Mouse (Mus musculus) right cerebral cortex, postnatal 4 days (tissue): ENCODE data around the gene Ndufa3.

Source experiments
- DNase-seq: peaks from one replicate; pipeline ENCODE4 v3.0.0-alpha.2; 2022

Ndufa3 gene

GRCm38 (mm10) chr7:3611006-3611405 is 6.2 kb upstream of the Ndufa3 start:
- no peak for DNase-seq

DNA sequence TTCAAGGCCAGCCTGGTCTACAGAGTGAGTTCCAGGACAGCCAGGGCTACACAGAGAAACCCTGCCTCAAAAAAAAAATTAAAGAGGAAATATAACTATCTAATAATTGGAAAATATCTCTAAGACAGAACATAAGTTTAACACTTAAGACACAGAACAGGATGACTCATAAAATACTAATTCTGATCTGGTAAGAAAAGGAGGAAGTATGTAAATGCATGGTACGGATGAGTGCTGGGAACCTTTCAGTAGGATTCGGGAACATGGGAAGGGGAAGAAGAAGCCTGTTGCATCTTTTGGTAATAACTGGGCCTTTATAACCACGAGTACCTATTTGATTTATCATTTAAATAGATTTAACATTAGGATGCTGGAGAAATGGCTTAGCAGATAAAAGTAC is 3.2 kb upstream of the Ndufa3 start:
- DNase-seq = no peak

GRCm38 (mm10) chr7:3616057-3616388 is 1.1 kb upstream of the Ndufa3 start, which contains the start of gene Oscar:
Gene Oscar (minus strand): TSS chr7:3616157.
- DNase-seq = no peak

- peak; percentile 54 for DNase-seq
Observed at GRCm38 (mm10) chr7:3616389-3617241, 558 bp upstream of the Ndufa3 start.

GRCm38 (mm10) chr7:3629030-3629429 is 11.9 kb downstream of the Ndufa3 start:
- no peak for DNase-seq

DNA sequence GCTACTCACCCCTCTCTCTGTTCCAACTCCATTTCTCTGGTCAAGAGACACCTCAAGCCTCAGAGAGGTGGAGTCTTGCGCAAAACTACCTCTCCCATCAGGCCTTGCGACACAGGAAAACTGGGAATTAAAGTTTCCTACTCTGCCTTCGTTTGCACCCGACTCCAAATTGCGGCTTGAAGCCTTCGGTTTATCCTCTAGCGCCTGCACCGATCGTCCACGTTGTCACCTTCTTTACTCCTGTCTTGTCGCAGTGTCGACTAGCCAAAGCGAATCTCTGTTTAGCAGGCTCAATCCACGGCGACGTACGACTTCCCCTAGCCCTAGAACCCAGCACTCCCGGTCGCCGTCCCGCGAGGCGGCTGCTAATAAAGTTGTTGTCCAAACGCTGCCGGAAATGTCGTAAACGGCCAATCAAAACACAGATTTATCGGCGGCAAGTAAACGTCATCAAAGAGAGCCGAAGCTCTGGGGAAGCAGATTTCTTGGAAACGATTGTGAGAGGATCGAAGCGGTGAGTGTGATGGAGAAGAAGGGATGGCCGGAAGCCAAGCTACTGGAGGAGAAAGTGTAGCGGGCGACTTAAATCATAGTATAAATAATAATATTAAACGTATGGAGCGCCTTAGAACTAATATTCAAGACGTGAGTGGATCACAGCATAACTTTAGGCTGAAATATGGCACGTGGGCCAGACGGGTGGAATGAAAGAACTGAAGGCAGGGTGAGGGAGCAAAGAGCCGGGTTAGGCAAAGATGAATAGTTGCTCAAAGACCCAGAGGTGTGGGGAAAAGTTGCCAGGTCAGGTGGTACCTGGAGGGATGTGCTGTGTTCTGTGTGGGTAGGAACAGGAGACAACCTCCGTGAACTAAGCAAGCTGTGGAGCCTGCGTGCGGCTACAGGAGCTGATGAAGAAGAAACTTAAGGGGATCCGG is 12.6 kb downstream of the Ndufa3 start, which contains the start of the genes Tfpt and Prpf31:
TSS of gene Tfpt (minus strand) at position 387 of the 935 bp plus-strand sequence.
TSS of gene Prpf31 (plus strand) at position 443 of the 935 bp plus-strand sequence.
- peak; percentile 81 for DNase-seq

DNA sequence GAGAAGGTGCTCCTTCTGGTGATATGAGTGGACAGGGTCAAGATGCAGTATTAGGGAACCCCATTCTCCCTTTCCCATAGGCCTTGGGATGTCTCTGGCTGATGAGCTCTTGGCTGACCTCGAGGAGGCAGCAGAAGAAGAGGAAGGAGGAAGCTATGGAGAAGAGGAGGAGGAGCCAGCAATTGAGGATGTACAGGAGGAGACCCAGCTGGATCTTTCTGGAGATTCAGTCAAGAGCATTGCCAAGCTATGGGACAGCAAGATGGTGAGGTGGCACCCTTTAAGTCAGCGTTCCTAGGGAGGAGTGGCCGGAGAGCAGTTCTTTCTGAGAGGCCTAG is 13.3 kb downstream of the Ndufa3 start:
- DNase-seq = no peak

GRCm38 (mm10) chr7:3643412-3643811 is 26.2 kb downstream of the Ndufa3 start:
- no peak for DNase-seq

DNA sequence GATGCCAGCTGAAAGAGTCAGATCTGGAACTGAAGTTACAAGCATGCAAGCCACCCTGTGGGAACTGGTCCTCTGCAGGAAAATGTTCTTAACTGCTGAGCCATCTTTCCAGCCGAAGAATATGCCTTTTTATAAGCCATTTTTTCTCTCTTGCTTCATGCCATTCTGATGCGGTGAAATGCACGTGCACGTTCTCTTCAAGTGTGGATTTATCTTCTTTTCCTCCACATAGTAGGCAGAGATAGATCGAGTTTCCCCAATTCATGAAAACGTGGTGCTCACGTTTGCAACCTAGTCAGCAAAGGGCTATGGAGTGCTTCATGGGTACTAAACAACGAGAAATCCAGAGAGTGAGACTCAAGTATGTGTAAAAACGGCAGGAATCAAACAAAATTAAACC is 26.7 kb downstream of the Ndufa3 start:
- DNase-seq = no peak

DNA sequence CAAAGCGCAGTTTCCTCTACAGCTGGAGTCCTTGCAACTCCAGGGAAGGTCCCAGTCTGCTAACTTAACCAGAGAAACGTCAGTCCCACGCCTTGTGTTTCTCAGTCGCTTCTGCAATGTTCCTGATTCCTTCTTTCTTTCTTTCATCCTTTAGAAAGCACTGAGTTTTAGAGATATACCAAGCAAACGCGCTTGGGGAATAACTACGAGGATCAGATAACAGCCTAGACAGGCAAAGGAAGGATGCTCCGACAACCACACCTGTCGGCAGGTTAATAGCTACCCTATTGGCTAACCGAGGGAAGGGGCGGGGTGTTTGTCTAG is 27.1 kb downstream of the Ndufa3 start:
- DNase-seq = no peak

DNA sequence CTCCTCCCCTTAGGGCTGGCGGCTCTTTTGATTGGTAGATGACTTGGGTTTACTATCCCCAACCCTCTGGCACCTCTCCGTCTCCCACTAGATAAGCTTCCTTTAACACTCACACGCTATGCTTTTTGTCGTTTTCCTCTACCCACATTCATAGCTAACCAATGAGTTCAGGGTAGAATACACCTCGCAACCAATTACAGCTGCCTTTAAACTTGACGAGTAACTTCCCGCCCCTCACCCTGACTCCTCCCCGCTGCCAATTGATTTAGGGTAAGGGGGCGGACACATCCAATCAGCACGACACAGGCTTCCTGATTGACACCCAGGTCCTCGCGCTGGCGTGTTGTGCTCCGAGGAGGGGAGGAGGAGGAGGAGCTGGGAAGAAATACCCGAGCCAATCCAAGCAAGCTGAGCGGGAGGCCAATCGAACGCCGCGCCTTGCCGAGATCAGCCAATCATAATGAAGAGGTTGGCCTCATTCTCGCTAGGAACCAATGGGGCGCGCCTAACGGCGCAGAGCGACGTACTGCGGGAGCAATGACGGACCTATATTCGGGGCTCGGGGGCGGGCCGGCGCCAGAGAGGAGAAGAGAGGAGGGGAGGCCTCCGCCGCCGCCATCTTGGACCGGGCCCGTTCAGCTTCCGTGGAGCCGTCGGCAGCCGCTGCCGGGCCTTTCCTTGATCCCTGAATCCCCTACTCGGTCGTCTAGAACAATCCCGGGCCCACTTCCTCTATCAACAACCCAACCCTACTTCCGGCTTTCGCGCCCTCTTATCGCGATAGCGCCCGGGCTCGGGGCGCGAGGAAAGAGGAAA is 27.7 kb downstream of the Ndufa3 start, which contains the start of gene Cnot3:
TSS of gene Cnot3 (plus strand) at position 597 of the 816 bp plus-strand sequence.
- peak; percentile 96 for DNase-seq

DNA sequence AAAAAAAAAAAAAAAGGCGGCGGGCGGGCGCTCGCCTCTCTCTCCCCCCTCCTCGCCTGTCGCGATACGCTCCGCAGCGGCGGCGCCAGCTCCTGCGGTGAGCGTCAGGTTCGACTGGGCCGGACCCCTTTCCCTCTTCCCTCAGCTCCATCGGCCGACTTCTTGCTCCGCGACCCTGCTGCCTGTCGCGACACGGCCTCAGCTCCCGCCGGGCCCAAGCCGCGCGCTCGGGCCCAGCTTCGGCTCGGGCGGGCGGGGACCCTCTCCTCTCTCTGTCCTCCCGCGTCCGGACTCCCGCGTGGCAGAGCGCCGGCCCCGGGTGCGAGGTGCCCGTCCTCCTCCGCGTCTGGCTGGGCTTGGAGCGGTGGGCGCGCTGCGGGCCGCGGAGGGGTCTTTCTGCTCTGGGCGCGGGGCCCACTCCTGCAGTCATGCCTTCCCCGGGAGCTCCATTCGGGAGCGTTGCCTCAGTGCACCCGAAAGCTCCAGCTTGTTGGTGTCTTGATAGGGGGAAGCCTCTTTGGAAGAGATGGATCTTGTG is 28.4 kb downstream of the Ndufa3 start:
- DNase-seq = no peak

GRCm38 (mm10) chr7:3646188-3646587 is 29.0 kb downstream of the Ndufa3 start:
- no peak for DNase-seq

GRCm38 (mm10) chr7:3646641-3647040 is 29.5 kb downstream of the Ndufa3 start:
- DNase-seq = no peak

DNA sequence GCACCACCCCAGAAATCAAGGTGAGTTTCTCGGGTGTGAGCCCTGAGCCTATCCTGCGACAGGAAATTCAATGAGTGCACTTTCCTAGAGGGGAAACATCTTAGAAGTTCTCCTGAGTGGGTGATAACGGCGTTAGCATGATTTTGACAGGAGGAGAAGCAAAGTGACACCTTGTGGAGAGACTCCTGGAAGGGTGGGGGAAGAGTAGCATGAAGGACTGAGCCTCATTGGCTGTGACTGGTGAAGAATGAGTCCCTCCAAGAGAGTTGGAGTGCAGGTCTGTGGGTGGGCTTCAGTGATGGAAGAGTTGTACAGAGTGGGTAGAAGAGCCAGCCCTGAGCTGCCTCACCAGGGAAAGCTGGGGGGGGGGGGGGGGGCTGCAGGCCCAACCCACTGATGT is 39.8 kb downstream of the Ndufa3 start:
- no peak for DNase-seq

- no peak for DNase-seq
Observed at GRCm38 (mm10) chr7:3658578-3658977, 41.4 kb downstream of the Ndufa3 start.

- no peak for DNase-seq
Observed at GRCm38 (mm10) chr7:3664524-3665214, 47.5 kb downstream of the Ndufa3 start.

DNA sequence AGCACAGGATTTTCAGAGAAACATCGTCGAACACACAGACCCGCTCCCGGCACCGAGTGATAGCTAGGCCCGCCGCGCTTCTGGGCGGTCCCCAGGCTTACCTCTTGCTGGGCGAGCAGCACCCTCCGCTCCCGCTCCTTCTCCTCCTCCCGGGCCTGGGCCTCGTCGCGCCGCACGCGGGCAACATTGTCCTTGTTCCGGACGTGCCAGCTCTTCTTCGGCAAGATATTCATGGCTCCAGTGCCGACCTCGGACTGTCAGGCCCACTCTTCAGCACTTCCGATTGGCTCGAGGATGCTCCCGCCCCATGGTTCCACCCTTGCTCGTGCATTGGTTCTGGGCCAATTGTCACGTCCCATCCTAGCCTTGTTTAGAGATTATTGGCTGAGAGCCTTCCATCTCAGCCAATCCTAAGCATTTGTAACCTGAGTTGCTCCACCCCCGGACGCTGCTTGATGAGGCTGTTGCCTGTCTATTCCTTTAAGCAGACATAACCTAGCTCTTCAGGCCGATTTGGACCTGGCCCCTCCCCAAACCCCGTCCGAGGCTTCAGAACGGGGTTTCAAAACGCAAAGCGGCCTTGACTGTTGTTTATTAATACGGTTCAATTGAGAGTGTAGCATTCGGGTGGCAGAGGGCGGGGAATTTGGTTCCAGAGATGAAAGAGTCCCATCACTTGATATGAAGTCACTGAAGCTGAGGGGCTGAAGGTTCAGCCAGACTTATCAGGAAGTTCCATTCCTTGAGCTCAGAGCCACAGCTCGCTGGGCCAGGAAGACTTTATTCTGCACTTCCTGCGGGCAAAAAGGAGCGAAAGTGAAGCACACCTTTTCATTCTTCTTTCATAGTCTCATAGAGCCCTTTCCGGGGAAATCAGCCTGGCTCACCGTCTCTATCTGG is 48.3 kb downstream of the Ndufa3 start, which contains the start of gene Leng1:
TSS of gene Leng1 (minus strand) at position 626 of the 900 bp plus-strand sequence.
- DNase-seq = peak; percentile 92

- no peak for DNase-seq
Observed at GRCm38 (mm10) chr7:3666921-3667391, 49.8 kb downstream of the Ndufa3 start.
